Mouse (Mus musculus) neural tube, embryonic 12.5 days (tissue): ENCODE data around the gene Trim23. TPM values are rescaled to one million over a fixed set of nuclear protein-coding genes. Genes with fewer than 3 reads are reported as not detected.
"Not testable (repeated sequence)": the region's sequence is repeated elsewhere in the genome, so short reads cannot be mapped to it uniquely, and the experiment has no call there.

Experiments used
- ATAC-seq: fragments of 200-750 bp; cut with Nextera tagmentation; 2 replicates; pipeline ENCODE4 v1.8.0; 2017; ENCODE audit warnings: low read depth, mild to moderate bottlenecking, moderate TSS enrichment, moderate library complexity; ENCODE audit not compliant: low FRiP score
- H3K27ac ChIP-seq: fragments of 300-500 bp; sonication (generic); 2 replicates; pipeline ENCODE4 v1.5.1; 2016
- H3K27me3 ChIP-seq: fragments of 300-500 bp; sonication (generic); replicated peaks from 2 replicates; pipeline ENCODE4 v1.6.1; 2016; ENCODE audit warnings: mild to moderate bottlenecking
- H3K36me3 ChIP-seq: fragments of 300-500 bp; sonication (generic); 2 replicates; pipeline ENCODE4 v1.6.1; 2016; ENCODE audit warnings: mild to moderate bottlenecking
- H3K4me1 ChIP-seq: fragments of 300-500 bp; sonication (generic); 2 replicates; pipeline ENCODE4 v1.6.1; 2016
- H3K4me2 ChIP-seq: fragments of 300-500 bp; sonication (generic); replicated peaks from 2 replicates; pipeline ENCODE4 v1.6.1; 2016; ENCODE audit warnings: mild to moderate bottlenecking
- H3K4me3 ChIP-seq: fragments of 300-500 bp; sonication (generic); 2 replicates; pipeline ENCODE4 v1.5.1; 2016
- H3K9ac ChIP-seq: fragments of 300-500 bp; sonication (generic); 2 replicates; pipeline ENCODE4 v1.6.1; 2016; ENCODE audit warnings: mild to moderate bottlenecking
- H3K9me3 ChIP-seq: fragments of 300-500 bp; sonication (generic); 2 replicates; pipeline ENCODE4 v1.6.1; 2016; ENCODE audit warnings: mild to moderate bottlenecking
- WGBS: fragments of 180-500 bp; shearing (Covaris S2); methylation state at CpG from one replicate; pipeline ENCODE4 v1.1.7; 2016; 5-methylcytosine and 5-hydroxymethylcytosine counted together
- polyA plus RNA-seq: library from polyadenylated mRNA; unstranded; fragments of >200 nt; fragmentation: Nextera tagmentation; extraction: Ambion mirVana; gene quantifications from 2 replicates; pipeline ENCODE4 v1.2.1, GENCODE M21; 2016

Trim23 gene
- polyA plus RNA-seq, 1 experiment from 2014 or later, result 28.4 TPM

GRCm38 (mm10) chr13:104177796-104178649, 574 bp upstream of the Trim23 start, which contains the start of gene Trappc13:
Gene Trappc13 (minus strand): TSS chr13:104178469.
- peak; percentile 91 for ATAC-seq
- peak within 1 kb of the TSS; percentile 79 for H3K4me2 ChIP-seq
- H3K36me3 ChIP-seq, result peaks cover 4% of the 10 kb centered on the region; the same call in 1 of the 2 replicates
- H3K9ac ChIP-seq, result peak within 1 kb of the TSS; percentile 79
- peaks cover 11% of the 10 kb centered on the region; the same call in 1 of the 2 replicates for H3K4me1 ChIP-seq
- peak within 1 kb of the TSS; percentile 62; the same call in 1 of the 2 replicates for H3K27ac ChIP-seq
- H3K9me3 ChIP-seq, result no peaks in the 10 kb centered on the region
- peak within 1 kb of the TSS; percentile 84 for H3K4me3 ChIP-seq
- no peaks in the 10 kb centered on the region for H3K27me3 ChIP-seq
- under 1% methylated on average over 32 of the region's 32 CpGs for WGBS

DNA sequence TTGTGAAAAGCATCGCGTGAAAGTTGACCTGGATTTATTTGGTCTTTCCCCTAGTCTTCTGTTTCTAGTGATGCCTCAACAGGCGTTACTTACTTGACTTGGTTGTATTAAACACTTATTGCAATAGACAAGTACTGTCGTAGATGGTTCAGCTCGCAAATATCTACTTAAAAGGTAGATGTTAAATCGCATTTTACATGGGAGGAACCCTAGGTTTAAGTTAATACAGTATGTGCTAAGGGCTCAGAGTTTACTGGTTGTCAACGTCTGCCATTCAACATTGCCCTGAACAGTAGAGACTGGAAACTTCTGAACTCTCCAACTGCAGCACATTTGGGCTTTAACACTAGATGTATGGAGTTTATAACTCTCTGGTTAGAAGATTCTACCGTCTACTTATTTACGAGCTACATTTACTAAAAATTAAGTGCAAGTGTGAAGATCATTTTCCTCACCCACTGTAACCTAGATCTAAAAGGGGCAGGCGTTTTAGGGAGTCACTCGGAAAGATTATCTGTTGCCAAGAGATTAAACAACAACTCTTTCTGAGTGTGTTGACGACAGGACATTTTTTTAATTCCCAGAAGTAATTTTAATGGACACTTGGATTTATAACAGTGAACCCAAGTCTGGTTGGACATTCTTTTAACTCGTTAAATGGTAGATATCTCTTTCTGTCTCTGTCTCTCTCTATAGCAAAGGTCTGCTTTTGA, 735 bp downstream of the Trim23 start:
- peak overlapping the region; percentile 84 for H3K4me3 ChIP-seq
- peaks cover 11% of the 10 kb centered on the region; the same call in 1 of the 2 replicates for H3K4me1 ChIP-seq
- WGBS, result 27% methylated on average over 13 of the region's 13 CpGs
- H3K9ac ChIP-seq, result peak overlapping the region; percentile 79
- H3K4me2 ChIP-seq, result peak overlapping the region; percentile 72
- no peaks in the 10 kb centered on the region for H3K9me3 ChIP-seq
- peaks cover 9% of the 10 kb centered on the region; the same call in 1 of the 2 replicates for H3K36me3 ChIP-seq
- no peak for ATAC-seq
- no peaks in the 10 kb centered on the region for H3K27me3 ChIP-seq
- H3K27ac ChIP-seq, result no peak overlapping the region

DNA sequence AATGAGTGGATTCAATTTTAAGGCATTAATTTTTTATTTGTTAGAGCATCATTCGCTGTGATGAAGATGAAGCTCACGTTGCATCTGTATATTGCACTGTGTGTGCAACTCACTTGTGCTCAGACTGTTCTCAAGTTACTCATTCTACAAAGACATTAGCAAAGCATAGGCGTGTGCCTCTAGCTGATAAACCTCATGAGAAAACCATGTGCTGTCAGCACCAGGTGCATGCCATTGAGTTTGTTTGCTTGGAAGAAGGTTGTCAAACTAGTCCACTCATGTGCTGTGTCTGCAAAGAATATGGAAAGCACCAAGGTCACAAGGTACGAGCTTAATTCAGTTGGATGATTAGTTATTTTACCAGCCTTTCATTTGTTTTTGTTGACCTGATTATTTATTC, 8.8 kb downstream of the Trim23 start:
- H3K27ac ChIP-seq, result no peak overlapping the region
- 93% methylated on average over 4 of the region's 4 CpGs for WGBS
- H3K27me3 ChIP-seq, result no peaks in the 10 kb centered on the region
- no peaks in the 10 kb centered on the region for H3K4me1 ChIP-seq
- ATAC-seq, result no peak
- H3K4me2 ChIP-seq, result no peak overlapping the region
- peaks cover 29% of the 10 kb centered on the region for H3K36me3 ChIP-seq
- no peaks in the 10 kb centered on the region for H3K9me3 ChIP-seq
- H3K9ac ChIP-seq, result no peak overlapping the region
- no peak overlapping the region for H3K4me3 ChIP-seq

- not testable (repeated sequence) for H3K27ac ChIP-seq, H3K4me3 ChIP-seq, H3K9ac ChIP-seq, H3K9me3 ChIP-seq, H3K4me1 ChIP-seq, H3K27me3 ChIP-seq, ATAC-seq, H3K4me2 ChIP-seq
- H3K36me3 ChIP-seq, result peaks cover 29% of the 10 kb centered on the region
These were observed 17.3 kb downstream of the Trim23 start for GRCm38 (mm10) chr13:104195891-104196290.

- no peak for ATAC-seq
- Histone ChIP-seq H3K9me3 (no peaks in the 10 kb centered on the region), H3K4me2 (no peak overlapping the region), H3K9ac (no peak overlapping the region), H3K27ac (no peak overlapping the region), H3K27me3 (no peaks in the 10 kb centered on the region), H3K36me3 (peaks cover 14% of the 10 kb centered on the region; the same call in 1 of the 2 replicates), H3K4me3 (no peak overlapping the region), H3K4me1 (no peaks in the 10 kb centered on the region)
- WGBS, result 71% methylated on average over 1 of the region's 1 CpGs
These were observed 25.7 kb downstream of the Trim23 start for GRCm38 (mm10) chr13:104204313-104204712.

DNA sequence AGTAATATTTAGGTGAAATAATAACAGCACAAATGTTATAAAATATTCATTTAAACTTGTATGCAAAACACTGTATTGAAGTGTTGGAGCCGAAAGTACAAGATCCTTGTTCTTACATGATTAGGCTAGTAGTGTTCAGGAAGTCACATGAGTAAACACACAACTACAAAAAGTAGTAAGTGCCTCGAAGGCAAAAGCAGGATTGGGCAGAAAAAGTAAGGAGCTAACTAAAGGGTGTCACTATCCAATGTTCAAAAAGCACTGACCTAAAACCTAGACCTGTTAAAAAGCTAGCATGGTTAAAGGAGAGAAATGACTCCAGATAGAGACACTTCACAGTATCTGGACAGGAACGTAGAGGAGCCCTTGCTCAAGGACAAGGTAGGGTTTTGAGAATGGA, 48.9 kb downstream of the Trim23 start:
- Histone ChIP-seq H3K4me3 (peak overlapping the region; percentile 72; the same call in 1 of the 2 replicates), H3K27ac (no peak overlapping the region), H3K4me2 (peak overlapping the region; percentile 72), H3K36me3 (no peaks in the 10 kb centered on the region), H3K9me3 (no peaks in the 10 kb centered on the region), H3K27me3 (no peaks in the 10 kb centered on the region), H3K4me1 (peaks cover 5% of the 10 kb centered on the region), H3K9ac (peak overlapping the region; percentile 9; the same call in 1 of the 2 replicates)
- WGBS, result 79% methylated on average over 3 of the region's 3 CpGs
- ATAC-seq, result no peak

DNA sequence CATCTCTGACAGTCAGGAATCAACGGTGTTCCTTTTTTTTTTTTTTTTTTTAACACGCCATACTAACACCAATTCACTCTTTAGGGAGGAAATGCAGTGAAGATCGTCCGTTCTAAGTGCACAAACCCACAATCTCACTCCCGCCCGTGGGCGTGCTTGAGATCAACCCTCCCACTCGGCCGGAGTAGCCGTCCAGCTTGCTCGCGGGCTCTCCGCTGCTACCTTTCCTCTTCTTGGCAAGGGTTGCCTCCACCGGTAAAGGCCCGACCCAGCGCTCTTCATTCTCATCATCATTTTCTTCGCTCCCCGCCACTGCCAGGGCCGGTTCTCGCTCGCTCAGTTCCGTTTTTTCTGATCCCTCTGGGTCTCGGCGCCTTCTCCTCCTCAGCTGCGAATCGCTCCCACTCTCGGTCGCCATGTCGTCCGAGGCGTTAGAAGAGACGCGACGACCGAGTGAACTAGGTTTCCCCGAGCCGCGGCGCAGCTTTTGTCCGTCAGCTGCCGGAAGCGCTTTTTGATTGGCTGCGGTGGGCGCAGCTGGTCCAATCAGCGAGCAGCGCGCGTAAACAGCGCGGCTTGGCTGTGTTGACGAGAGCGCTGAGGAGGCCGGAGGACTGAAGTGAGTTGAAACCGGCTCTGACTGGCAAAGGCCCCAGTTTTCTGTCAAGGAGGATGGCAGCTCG, 49.9 kb downstream of the Trim23 start, which contains the start of the genes Cenpk and Ppwd1:
TSS of gene Cenpk (plus strand) at position 228 of the 683 bp plus-strand sequence.
TSS of gene Ppwd1 (minus strand) at position 460 of the 683 bp plus-strand sequence.
- Histone ChIP-seq H3K4me2 (peak within 1 kb of the TSS; percentile 72), H3K4me3 (peak within 1 kb of the TSS; percentile 72), H3K9ac (peak within 1 kb of the TSS; percentile 78), H3K4me1 (peaks cover 5% of the 10 kb centered on the region), H3K36me3 (no peaks in the 10 kb centered on the region), H3K27ac (peak within 1 kb of the TSS; percentile 77; the same call in 1 of the 2 replicates), H3K9me3 (no peaks in the 10 kb centered on the region), H3K27me3 (no peaks in the 10 kb centered on the region)
- peak; percentile 100 for ATAC-seq
- WGBS, result under 1% methylated on average over 55 of the region's 55 CpGs

- Histone ChIP-seq H3K4me1 (peaks cover 5% of the 10 kb centered on the region), H3K4me3 (peak overlapping the region; percentile 72), H3K36me3 (no peaks in the 10 kb centered on the region), H3K27ac (no peak overlapping the region), H3K4me2 (peak overlapping the region; percentile 72), H3K9me3 (no peaks in the 10 kb centered on the region), H3K27me3 (no peaks in the 10 kb centered on the region), H3K9ac (peak overlapping the region; percentile 78)
- 6% methylated on average over 15 of the region's 15 CpGs for WGBS
- peak; percentile 48; the same call in 1 of the 2 replicates for ATAC-seq
These were observed 50.6 kb downstream of the Trim23 start for GRCm38 (mm10) chr13:104229181-104229580.

Other genes with a start within 250 kb of the Trim23 start
- gene Nln, start 69.2 kb upstream of the Trim23 start, polyA plus RNA-seq, result 23.8 and 26.0 TPM in 2 replicates
- gene Sgtb, start 69.1 kb upstream of the Trim23 start, polyA plus RNA-seq, result 26.4 and 28.1 TPM in 2 replicates
- 77.3 and 78.1 TPM in 2 replicates for gene Trappc13, start 328 bp upstream of the Trim23 start, polyA plus RNA-seq
- 39.1 and 41.5 TPM in 2 replicates for gene Cenpk, start 49.8 kb downstream of the Trim23 start, polyA plus RNA-seq
- gene Ppwd1, start 50.0 kb downstream of the Trim23 start, polyA plus RNA-seq, result 11.7 and 12.3 TPM in 2 replicates
- 2.1 TPM in 2 replicates for gene Adamts6, start 109.0 kb downstream of the Trim23 start, polyA plus RNA-seq